Mouse (Mus musculus) left cerebral cortex, adult 2 months (tissue): Measurements from ENCODE around the gene Lrmda. TPM values are rescaled to one million over a fixed set of nuclear protein-coding genes. Genes with fewer than 3 reads are reported as not detected.

Experiments
- DNase-seq, 2 experiments: peaks; one replicate each; pipeline ENCODE4 v3.0.0; 2021 to 2022; ENCODE audit warnings: low spot score in 2 of 2, mixed read lengths in 1 of 2; ENCODE audit errors: extremely low spot score in 1 of 2
- H3K27ac ChIP-seq: fragments of 200-600 bp; 2 replicates; pipeline ENCODE4 v1.8.1; 2022
- H3K4me3 ChIP-seq: fragments of 200-600 bp; 2 replicates; pipeline ENCODE4 v1.8.1; 2022
- CTCF ChIP-seq: fragments of 200-600 bp; IDR thresholded peaks from 2 replicates; pipeline ENCODE4 v1.8.1; 2022; ENCODE audit warnings: antibody characterized with exemption, mild to moderate bottlenecking, moderate library complexity
- intact Hi-C: fragments of 180-260 bp; cut with DNase I; formaldehyde crosslinking; loops from one replicate; pipeline ENCODE4 v1.15.1; 2025
- total RNA-seq, 2 experiments: library from RNA; stranded (reverse); gene quantifications; 2 replicates each; pipeline ENCODE4 v1.2.3; 2021

The Lrmda gene
- total RNA-seq, 2 experiments from 2014 or later: 0.87 to 0.97 TPM

DNA sequence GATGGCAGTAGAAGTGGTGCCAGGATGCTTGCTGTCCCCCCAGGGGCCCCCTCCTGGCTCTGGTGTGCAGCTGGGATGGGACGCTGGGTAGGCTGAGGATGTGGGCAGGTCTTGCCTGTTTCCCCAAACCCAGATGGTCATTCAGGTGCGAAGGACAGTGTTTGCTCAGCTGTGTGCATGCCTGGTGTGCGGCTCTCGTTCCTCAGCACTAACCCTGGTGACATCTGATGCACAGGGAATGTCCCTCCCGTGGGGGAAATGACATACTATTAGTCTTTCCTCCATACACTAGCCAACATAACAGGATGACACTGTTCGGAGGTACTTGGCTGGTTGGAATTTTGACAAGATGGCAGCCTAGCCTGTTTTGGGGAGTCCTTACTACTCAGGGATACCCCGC is 69.8 kb downstream of the Lrmda start:
- no peak for TF ChIP-seq CTCF
- Histone ChIP-seq H3K27ac (no peak overlapping the region), H3K4me3 (no peak overlapping the region)
- intact Hi-C loops: no loop called here
- DNase-seq: no peak

DNA sequence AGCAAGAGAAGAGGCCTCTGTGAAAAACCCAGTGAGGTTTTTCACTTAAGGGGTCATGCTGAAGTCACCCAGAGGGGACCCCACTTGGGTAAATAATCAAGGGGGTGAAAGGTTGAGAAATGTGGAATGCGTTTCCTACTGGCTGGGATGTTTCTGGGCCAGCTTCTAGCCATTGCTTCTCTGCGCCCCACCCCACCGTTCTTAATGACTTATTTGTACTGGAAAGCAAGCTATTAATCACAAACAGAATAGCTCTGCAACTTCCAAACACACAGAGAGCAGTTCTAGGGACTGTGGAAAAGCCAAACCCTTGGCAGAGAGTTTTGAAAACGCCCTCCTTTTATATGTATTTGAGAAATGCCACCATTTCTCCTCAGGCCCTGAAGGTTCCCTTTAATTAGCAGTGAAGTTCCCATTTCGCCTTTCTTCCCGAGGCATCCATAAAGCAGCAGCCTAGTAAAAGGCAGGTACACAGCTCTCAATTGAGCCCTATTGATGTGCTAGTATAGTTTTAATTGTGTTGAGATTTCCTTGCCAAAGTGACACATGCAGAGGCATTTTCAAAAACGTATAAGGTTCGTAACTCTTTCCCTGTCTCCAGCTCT is 70.5 kb downstream of the Lrmda start:
- no peak overlapping the region for H3K27ac ChIP-seq
- TF ChIP-seq CTCF: no peak
- intact Hi-C loops: no loop called here
- no peak overlapping the region for H3K4me3 ChIP-seq
- DNase-seq: no peak

DNA sequence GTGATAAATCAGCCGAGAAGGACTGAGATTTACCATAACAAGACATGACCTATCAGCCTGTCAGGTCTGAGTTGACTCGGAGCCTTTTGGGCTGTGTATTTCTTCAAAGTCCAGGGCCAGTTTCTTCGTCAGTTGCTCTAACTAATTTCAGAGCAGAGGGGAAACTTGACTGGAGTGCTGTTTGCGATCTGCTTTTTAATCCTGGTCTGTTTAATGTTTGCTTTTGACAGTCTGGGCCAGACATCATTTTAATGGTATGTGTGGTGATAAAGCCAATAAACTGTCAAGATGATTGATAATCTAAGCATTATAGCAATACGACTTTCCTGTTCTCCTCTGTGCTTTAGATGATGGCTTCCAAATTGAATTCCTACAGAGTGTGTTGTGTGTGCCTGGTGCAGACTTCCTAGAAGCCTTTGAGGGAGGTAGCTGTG is 71.3 kb downstream of the Lrmda start:
- H3K27ac ChIP-seq: no peak overlapping the region
- no peak overlapping the region for H3K4me3 ChIP-seq
- no peak for DNase-seq
- no peak for TF ChIP-seq CTCF
- intact Hi-C loops: no loop called here

DNA sequence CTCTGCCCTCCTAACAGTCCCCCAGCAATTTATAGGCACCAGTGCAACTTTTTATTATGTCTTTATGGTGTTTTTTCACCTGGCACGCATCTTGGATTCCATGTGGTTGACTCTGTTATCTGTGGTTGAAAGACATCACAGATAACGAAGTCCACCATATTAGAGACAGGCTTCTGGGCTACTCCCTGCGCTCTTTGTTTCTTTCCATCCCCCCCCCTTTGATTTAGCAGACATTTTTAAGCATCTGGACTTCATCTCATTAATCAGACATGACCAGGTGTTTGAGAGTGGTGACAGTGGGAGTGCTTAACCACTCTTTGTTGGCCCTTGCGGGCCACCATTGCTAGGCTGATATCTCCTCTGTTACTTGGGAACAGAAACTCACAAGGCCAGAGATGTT is 71.8 kb downstream of the Lrmda start:
- DNase-seq: no peak
- intact Hi-C loops: no loop called here
- no peak overlapping the region for H3K27ac ChIP-seq
- TF ChIP-seq CTCF: no peak
- H3K4me3 ChIP-seq: no peak overlapping the region

DNA sequence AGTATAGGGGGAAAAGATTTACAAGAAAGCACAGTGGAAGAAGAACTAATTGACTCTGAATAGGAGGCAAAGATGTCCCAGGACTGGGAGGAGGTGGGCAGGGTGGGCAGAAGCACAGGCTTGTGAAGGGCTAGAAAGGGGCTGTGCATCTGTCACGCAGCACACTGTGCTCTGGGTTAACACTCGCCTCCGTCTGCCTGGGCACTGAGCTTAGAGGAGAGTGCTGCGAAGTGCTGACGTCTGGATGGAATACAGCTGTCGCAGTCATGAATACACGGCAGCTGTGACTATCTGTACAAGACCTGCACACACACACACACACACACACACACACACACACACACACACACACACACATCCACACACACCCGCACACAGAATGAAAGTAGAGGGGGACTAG is 73.6 kb downstream of the Lrmda start:
- TF ChIP-seq CTCF: no peak

DNA sequence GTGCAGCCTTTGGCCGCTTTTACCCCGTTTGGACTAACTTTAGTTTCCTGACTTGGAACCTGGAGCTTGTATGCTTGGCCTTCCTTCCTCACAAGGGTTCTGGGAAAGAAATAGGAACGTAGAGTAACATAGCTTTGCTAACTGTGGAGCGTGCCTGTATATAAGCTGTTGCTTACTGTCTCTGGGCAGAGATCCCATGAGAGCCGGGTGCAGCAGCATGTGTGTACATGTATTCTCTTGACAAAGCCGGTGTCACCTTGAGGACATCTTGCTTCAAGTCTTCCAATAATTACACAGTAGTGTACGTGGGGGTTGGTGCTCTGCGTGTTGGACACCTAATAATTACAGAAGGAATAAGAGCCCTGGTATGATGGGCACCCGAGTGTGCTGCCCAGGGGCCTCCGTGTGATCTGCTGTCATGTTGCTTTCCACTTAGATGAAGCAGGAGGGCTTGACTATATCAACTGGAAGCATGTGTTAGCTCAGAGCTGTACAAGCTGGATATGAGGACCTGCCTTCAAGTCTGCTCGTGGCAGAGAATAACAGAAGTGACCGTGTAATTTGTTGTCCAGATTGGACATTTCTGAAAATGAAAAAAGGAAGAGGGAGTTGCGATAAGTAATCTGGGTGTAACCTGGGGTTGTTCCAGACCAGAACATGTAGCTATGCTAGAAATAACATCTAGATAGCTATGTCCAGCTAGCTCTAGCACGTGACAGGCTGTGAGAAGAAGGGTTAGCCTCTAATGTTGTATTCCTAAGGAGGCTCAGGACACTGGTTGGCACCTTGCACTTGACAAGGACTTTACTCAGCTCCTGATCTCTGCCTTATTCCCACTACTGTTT is 82.7 kb downstream of the Lrmda start:
- intact Hi-C loops: no loop called here
- DNase-seq: no peak
- TF ChIP-seq CTCF: no peak
- H3K27ac ChIP-seq: no peak overlapping the region
- no peak overlapping the region for H3K4me3 ChIP-seq

More for the DNA sequence above, 73.6 kb downstream of the Lrmda start:
- no peak for DNase-seq
- intact Hi-C loops: no loop called here
- Histone ChIP-seq H3K27ac (no peak overlapping the region), H3K4me3 (no peak overlapping the region)

DNA sequence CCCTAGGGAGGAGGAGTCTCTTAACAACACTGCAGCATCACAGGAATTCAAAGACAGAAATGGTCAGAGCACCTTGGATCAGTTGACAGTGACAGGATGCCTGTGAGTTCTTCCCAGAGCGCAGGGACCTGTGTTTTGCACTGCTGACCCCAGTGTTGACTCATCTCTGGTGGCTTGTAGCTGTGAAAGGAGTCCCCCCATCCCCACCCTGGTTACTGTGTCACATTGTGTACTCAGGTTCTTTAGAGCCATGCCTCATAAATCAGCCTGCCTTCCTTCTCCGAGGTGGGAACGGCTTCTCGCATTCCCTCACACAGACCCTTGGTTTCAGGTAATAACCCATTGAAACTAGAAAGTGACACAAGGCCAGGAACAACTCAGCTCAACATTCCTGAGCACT is 86.3 kb downstream of the Lrmda start:
- intact Hi-C loops: no loop called here
- Histone ChIP-seq H3K4me3 (no peak overlapping the region), H3K27ac (no peak overlapping the region)
- DNase-seq: no peak
- TF ChIP-seq CTCF: no peak

DNA sequence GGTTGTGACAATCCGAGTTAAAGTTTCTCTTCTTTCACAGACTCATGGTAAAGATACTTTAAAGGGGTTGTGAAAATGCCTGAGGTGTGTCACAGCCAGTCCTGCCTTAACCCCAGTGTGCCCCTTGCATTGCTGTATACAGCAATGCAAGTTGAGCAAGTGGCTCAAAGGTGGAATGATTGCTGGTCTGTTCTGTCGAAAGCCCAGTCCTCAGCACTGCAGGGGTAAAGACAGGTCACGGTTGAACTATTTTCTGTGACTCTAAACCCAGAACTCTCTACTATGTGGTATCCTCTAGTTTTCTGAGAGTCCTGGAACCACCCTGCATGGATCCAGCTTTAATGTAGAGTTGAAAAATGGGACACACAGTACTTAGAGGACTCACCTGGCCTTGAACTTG is 87.3 kb downstream of the Lrmda start:
- no peak overlapping the region for H3K27ac ChIP-seq
- no peak for TF ChIP-seq CTCF
- DNase-seq: no peak
- intact Hi-C loops: no loop called here
- H3K4me3 ChIP-seq: no peak overlapping the region

DNA sequence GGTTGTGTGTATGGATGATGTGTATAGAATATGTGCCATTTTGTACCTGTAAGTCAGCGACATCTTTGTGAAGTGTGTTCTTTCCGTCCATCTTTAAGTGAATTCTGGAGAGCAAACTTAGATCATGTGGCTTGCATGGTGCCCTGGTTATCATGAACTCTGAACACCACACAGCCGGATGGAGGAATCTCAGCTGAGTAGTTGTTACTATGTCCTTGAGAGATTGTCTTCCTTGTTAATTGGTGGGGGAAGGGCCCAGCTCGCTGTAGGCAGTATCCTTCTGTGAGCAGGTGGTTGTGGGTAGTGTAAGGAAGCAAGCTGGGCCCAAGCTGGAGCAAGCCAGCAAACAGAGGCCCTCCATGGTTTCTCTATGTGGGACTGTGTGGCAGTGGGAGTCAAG is 89.9 kb downstream of the Lrmda start:
- TF ChIP-seq CTCF: no peak
- no peak overlapping the region for H3K27ac ChIP-seq
- intact Hi-C loops: no loop called here
- DNase-seq: no peak
- no peak overlapping the region for H3K4me3 ChIP-seq

DNA sequence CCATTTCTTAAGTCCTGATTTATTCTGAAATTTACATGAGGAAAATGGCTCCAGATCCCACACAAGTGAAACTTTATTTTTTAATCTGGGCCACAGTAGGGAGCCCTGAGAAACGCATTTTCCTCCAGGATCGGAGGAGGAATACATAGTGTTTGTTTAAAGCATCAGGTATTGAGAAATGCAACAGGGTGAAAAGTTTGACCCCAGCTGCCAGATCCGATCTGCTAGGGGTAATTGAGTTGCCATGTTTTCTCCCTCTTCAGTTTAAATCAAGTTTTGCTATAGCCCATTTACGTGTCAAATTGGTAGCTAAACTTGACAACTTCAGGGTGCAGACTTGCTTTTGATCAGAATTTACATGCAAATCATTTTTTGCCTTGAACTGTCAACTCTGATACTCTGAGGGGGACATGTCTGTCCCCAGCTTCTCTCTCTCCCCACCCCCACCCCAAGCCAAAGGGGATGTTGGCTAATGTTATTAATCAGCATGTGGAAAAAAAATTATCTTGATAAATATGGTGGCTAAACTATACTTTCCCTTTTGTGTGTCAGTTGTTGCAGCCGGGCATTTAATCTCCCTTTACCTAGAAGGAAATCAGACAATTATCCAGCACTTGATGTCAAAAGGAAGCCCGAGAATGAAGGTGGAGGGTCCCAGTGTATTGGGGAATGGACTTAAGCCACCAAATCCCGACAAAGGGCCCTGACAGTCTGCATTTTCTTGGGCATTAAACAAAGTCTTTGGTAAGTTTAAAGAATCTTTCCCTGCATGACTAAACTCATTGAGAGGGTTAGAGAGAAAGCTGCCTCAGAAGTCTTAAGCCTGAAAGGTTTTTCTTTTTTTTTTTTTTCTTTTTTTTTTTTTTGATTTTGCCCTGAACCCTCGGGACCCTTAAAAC is 94.2 kb downstream of the Lrmda start:
- no peak for DNase-seq
- H3K27ac ChIP-seq: no peak overlapping the region
- no peak for TF ChIP-seq CTCF
- intact Hi-C loops: no loop called here
- no peak overlapping the region for H3K4me3 ChIP-seq

DNA sequence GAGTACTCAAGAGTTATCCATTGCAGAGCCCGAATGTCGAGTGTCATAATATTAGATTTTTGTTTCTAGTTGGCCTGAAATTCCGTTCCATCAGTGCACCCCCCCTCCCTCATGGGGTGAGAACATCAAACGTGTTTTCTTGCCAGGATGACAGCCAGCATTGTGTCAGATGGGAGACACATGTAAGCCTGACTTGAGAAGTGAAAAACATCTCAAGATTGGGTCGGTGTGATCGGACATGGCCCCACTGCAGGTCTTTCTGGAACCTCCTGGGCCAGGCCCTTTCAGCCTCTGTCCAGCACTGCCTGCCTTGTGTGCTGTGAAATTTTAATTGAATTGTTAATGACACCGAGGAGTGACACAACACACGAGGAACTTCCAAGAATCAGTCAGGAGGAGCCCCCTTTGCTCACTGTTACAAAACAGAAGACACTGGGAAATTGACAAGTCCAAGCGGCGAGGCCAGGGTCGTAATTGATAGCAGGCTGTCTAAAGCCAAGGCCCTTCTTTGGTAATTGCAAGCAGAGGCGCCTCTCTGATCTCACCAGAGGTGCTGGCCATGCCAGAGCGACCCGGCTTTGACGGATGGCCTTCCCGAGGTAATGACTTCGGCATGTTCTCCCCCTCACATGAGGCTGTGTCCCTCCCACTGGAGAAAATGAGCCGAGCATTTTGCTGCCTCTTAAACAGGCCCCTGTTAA is 95.3 kb downstream of the Lrmda start:
- no peak for DNase-seq
- H3K4me3 ChIP-seq: no peak overlapping the region
- intact Hi-C loops: no loop called here
- no peak overlapping the region for H3K27ac ChIP-seq
- TF ChIP-seq CTCF: no peak
